Mouse (Mus musculus) urinary bladder, postnatal 25 days (tissue): ENCODE results near the gene Wdhd1.
"Not testable (repeated sequence)": the region's sequence is repeated elsewhere in the genome, so short reads cannot be mapped to it uniquely, and the experiment has no call there.

Experiments
- DNase-seq: peaks from one replicate; pipeline ENCODE4 v3.0.0; 2022; ENCODE audit warnings: low spot score

Wdhd1 gene

DNA sequence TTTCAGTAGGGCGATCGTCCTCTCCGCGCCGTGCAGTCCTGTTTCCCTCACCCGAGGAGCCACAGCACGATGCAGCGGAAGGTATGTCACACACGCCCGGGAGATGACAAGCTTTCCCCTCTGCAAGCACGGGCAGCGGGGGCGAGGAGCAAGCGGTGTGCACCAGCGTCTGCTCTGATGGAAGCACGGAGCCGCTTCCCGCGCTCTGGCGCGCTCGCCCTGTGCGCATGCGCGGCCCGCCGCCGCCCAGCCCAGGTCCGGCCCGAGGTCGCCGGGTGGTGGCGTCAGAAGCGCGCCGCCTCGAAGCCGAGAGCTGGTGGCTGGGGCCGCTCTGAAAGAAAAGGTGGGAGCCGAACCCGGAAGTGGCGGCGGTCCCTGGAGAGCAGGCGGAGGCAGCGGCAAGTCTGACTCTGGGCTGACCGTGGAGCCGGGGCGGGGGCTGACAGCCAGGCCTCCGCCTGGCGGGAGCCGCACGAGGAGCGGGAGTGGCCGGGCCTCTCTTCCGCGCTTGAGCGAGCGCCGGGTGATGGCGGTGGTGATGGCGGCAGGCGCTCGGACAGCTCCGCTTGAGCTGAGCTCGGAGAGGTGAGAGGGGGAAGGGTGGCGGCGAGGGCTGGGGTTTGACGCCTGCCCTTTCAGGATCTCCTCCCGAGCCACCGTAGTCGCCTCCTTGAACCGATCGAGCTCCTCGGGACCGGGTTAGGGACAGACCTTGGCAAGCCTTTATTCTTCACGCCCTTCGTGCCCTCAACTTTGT is at the start of gene Wdhd1, which contains the start of gene Socs4:
Wdhd1 (minus strand) TSS at position 221 of the 757 bp plus-strand sequence.
Socs4 (plus strand) TSS at position 295 of the 757 bp plus-strand sequence.
- DNase-seq = peak; percentile 93

DNA sequence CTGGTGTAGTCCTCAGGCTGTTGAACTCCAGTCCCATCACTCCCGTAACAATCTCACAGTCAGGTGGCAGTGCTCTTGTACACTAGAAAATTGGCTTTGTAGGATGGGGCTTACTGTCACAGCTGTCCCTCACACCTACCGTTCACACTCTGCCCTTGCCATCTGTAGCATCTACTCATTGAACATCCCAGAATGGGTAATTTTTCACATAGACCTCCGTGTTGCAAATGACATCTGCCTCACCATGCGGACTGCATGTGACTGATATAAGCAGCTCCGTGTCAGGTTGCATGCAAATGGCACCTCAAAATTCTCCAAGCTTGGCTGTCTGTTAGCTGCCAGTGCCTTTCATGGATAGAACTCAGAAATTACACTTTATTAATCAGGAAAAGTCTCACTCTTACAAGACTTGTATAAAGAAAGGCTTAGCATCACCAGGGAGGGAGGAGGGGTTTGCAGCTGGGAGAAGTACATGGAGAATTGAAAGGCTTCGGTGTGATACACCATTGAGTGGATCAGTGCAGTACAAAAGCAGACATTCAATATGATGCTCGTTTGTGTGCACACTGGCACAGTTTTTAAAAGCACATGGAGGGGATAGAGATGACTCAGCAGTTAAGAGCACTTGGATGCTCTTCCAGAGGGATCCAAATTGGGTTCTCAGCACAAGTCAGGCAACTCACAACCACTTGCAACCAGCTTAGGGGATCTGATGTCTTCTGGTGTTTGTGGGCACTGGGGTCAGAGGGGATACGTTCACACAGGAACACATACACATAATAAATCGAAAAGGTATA is 49.5 kb upstream of the Wdhd1 start:
- no peak for DNase-seq

DNA sequence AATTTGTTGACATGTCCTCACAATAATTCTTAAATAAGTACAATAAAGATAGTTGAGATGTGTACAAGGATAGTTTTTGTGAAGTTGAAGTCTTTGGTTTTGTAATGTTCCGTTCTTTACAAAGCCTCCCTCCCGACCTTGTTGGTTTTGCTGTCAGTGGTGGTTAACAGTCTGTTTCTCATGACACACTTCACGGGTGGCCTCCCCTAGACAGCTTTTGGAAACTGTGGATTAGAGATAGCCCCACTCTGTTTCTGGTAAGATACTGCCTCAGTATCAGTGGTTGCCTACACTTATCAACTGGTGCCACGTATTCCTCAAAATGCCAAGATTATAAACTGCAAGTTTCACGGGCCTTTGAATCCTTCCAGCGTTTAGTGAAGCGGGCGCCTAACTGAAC is 44.9 kb upstream of the Wdhd1 start:
- not testable (repeated sequence) for DNase-seq

DNA sequence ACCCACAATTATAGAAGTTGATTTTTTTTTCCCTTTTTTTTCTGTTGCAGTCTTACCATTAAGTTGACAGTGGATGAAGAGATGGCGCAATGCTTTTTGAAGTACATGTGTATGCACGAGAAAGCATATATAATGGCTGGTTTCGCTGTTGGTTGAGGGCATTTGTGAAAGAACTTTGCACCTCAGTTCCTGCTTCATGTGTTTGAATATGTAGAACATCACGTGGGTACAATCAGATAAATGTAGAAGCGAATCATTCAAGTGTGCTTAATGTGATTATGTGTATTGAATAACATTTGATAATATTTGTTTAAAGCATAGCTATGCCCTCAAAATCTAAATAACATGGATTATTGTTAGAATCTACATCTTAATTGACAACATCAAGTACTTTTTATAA is 42.7 kb upstream of the Wdhd1 start:
- no peak for DNase-seq

DNA sequence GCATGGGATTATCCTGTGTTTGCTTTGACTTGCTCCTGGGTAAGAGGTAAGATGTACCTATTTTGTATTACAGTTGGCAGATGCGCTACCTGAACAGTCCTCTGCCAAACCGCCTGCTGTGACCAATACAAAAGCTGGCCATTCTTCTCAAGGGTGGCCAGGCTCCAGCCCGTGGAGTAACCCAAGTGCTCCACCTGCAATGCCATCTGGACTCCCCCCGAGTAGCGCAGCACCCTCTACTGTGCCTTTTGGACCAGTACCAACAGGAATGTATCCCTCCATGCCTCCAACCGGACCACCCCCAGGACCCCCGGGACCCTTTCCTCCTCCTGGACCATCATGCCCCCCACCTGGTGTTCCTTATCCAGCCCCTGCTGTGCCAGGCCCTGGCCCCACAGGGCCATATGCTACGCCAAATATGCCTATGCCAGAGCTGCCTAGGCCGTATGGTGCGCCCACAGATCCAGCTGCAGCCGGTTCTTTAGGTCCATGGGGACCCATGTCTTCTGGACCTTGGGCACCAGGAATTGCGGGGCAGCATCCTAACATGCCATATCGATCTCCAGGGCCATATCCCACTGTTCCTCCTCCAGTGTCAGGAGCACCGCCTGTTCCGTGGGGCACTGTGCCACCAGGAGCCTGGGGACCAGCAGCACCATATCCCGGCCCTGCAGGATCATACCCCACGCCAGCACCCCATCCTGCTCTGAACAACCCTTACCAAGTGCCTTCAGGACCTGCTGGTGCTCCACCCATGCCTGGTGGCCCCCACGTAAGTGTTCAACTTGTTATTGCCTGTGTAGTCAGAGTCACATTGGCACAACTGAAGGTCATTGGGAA is 33.9 kb upstream of the Wdhd1 start:
- DNase-seq = no peak

DNA sequence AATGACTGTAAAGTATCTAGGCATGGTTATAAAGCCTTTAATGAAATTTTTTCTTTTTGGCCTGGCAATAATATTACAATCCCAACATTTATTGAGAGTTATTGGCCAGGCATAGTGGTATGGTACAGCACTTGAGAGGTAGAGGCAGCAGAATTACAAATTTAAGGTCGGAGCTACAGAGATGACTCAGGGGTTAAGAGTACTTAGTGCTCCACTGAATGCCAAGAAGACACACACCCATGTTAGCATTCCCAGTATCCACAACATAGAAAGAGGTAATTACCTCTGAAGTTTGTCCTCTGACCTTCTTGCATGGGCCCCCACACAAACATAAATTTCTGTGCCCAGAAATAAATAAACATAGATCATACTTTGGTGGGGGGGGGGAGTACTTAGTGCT is 32.4 kb upstream of the Wdhd1 start:
- no peak for DNase-seq

DNA sequence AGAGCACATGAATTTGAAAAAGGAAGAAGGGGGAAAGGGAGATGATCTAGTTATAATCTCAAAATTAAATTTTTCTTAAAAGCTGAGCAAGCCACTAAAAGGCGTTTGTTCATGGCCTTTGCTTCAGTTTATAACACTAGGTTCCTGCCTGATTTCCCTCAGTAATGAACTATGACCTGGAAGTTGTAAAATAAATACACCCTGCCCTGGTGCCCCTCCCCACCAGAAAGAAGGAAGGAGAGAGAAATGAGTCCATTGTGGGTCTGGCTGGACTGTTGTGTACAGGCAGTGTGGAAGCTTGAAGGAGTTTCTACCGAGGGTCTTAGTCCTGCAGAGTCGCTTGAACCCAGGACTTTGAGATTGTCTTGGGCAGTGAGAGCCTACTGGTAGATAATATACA is 31.0 kb upstream of the Wdhd1 start:
- no peak for DNase-seq

DNA sequence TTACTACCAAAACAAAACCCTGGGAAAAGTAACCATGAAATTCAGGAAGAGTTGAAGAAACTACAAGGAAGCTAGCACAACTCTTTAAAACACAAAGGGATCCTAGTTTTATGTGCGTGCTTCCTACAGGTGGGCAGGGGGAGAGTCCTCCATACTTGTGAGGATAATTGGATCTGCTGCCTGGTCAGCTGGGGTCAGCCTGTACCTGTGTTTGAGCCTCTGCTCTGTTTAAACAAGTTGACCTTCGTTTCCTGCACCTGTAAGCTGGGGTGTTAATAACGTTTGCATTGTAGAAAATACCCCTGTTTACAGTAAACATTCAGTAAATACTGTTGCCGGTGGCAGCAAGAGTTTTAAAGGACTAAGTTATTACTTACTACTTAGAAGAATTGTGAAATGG is 29.3 kb upstream of the Wdhd1 start:
- no peak for DNase-seq

DNA sequence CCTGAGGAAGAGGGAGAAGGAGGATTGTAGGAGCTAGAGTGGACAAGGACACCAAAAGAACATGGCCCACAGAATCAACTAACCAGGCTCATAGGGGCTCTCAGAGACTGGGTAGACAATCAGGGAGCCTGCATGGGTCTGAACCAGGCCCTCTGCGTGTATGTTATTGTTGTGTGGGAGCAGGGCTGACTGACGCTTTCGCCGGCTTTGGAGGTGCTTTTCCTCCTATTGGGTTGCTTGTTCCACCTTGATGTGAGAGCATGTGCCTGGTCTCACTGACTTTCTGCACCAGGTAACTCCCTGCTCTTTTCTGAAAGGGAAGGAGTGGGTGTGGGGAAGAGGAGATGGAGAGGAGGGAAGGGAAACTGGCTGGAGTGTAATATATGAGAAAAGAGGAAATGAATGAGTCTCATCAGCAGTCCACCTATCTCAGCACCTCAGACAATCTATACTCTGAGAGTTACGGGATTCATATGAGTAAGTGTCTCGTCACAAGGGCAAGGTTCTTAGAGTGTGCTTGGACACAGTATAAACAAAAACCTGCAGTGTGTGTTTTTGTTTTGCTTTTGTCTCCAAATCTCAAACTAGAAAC is 28.3 kb upstream of the Wdhd1 start:
- no peak for DNase-seq

DNA sequence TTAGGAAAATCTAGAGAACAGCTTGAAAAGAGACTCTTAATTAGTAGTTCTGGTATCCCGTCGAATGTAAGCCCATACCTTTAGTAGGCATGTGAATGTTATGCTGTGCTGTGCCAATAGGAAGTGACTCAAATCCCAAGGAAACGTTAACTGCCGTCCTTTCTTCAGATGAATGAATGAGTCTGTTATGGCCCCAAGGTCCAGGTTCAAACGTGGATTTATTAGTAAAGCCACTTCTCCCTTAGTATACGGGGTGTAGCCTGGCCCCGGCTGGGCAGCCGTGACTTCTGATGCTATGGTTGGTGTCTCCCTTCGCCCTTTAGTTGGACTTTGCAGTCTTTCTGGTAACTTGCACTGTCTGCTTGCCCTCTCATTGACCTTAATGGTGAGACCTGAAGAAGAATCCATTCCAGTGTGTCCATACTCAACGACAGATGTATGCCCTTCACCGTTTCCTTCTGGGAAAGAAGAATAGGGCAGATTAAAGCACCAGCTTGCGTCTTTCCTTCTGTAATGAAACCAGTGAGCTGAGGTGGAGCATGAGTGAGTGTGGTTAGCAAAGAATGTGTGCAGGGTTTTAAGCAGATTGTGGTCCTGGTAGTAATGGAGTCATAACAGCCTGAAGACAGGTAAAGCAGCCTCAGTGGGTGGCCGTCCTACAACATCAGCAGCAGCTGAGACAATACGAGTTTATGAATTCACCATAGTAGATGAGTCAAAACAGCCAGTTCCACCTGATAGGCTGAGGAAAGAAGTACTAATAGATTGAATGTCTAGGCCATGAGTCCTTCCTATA is 26.4 kb upstream of the Wdhd1 start:
- DNase-seq = no peak

DNA sequence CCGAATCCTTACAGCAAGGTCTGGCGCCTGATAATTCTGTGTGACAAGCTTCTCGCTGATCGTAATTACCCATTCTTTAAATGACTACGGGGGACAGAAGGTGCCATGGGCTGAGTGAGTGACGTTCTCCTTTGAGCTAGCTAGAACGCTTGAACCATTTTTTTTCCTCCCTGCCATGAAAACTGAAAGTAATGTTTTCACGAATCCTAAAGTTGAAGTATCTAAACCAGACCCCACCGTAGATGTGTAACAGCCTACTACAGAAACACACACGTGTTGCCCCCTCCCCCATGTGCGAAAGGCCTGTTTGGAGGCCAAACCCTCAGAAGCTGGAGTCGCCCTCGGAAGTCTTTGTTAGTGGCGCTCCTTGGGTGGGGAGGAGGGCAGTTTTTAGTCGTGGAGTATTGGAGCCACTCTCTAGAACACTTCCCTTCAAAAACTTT is 22.2 kb upstream of the Wdhd1 start:
- DNase-seq = peak; percentile 17

DNA sequence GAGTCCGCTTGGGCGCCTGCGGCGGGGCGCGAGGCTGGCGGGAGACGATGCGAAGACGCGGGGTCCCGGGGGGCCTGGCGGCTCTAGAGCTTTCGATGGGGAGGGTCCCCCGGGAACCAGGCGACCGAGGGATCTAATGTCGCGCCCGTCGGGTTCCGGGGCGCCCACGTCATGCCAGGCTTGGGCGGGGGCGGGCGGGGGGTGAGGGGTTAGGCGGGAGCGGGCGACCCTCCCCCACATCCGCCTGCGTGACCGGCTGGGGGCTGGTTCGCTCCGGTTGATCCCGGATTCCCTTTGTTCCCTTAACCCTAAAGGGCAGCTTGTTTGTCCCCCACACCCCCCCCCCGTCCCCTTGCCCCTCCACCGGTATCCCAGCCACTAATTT is 21.7 kb upstream of the Wdhd1 start:
- no peak for DNase-seq

DNA sequence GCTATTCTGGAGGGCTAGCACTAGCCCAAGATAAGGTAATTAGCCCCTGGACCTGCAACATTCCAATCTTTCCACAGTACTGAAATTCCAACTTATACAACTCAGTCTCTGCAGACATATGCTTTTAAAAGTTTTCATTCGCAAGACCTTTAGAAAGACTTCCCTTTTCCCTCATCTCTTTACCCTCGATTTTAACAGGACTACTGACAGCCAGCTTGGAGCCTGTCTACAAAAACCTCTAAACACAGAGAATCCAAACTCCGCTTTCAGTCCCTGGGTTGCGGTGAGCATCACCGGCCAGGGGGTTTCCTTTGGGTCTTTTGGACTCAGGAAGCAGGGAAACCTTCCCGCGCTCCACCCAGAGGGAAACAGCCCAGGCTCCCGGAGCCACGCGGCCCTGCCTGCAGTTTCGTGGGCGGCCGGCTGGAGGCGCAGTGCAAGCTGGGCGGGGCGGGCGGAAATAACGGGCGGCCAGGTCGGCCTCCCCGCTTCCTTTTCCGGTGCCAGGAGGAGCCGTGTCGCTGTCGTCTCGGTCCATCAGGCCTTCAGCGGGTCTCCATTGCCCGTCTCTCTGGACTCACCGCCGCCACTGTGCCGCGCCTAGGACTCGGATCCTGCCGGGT is 21.2 kb upstream of the Wdhd1 start, which contains the start of gene Mapk1ip1l:
Mapk1ip1l (plus strand) TSS at position 482 of the 623 bp plus-strand sequence.
- DNase-seq = peak; percentile 96

DNA sequence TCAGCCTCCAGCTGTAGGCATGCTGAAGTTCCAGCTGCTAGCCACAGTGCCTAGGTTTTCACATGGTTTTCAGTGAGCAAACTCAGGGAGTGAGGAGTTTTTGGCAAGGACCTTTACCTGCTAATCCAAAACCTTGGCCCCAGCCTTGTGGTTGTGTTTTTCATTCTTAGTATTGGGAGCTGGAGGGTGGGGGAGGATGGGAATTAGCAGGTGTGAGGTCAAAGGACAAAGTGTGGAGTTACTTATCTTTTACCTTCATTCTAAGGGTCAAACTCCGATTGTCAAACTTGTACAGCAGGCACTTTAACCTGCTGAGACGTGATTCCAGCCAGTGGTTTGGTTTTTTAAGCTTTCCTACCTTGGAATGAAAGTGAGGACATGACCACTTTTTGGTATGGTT is 19.6 kb upstream of the Wdhd1 start:
- no peak for DNase-seq

DNA sequence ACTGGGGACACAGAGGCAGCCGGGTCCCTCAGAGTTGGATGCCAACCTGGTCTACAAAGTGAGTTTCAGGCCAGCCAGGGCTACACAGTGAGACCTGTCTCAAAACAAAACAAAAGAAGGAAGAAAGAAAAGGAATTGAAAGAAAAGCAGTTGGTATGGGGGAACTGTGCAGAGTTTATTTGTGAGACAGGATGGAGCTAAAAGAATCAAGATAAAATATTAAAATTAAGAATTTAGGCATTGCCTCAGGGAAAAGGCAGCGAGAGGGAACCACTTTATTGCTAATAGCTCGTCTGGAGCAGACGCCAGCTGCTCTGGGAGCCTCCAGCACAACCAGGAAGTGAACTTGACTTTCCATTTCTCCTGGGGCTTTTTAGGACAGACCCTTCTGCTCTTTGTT is 17.5 kb upstream of the Wdhd1 start:
- no peak for DNase-seq

DNA sequence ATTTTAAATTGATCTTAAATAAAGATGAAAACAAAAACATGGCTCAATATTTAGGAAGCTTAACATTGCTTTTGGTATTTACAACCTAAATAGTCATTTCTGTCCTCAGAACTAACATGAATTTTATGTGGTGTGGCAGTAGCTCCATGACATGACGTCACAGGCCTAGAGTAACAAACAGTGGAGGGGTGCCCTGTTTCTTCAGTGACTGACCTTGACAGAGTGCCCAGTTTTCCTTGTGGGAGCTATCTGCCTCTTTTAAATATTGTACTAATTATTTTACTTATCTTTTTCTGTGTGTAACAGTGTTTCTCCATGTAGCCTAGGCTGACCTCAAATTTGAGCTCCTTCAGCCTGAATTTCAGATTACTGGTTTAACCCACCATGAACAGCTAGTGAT is 15.1 kb upstream of the Wdhd1 start:
- DNase-seq = no peak

DNA sequence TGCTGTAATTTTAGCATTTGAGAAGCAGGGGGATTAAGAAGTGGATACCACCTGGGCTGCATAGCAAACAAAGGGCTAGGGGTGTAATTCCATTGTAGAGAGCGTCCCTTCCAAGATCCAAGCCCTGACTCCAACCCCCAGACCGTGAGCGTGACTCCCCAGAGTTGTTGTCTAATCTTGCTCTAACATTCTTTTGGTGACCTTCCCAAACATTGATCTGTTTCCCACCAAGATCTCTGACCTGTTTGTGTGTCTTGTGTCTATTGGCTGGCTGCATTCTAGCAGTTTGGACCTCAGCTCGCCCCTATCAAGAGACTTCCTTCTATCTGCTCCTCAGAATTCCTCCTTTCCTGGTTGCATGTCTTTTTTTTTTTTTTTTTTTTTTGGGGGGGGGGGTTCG is 10.4 kb upstream of the Wdhd1 start:
- DNase-seq = no peak

DNA sequence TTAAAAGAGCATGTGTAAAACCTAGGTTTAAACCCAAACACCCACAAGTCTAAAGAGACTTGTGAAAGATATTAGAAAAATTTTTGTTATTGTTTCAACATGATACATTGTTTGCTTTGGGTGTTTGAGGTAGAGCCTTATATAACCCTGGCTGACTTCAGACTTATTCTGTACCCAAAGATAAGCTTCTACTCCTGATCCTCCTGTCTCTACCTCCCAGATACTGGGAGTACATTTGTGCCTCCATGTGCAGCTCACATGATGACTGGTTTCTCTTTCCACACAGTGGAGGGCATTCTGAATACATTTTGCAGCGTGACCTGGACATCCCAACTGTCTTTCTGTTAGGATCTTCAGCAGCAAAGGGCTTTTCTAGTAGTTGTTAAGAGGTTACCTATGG is 9.6 kb upstream of the Wdhd1 start:
- DNase-seq = no peak

DNA sequence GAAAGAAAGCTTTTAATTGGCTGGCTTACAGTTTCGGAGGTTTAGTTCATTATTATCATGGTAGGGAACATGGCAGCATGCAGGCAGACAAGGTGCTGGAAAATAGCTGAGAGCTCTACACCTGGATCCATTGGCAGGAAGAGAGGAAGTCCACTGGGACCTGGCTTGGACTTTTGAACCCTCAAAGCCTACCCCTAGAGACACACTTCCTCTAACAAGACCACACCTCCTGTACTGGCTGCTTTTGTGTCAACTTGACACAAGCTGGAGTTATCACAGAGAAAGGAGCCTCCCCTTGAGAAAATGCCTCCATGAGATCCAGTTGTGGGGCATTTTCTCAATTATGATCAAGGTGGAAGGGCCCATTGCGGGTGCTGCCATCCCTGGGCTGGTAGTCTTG is 8.6 kb upstream of the Wdhd1 start:
- no peak for DNase-seq

DNA sequence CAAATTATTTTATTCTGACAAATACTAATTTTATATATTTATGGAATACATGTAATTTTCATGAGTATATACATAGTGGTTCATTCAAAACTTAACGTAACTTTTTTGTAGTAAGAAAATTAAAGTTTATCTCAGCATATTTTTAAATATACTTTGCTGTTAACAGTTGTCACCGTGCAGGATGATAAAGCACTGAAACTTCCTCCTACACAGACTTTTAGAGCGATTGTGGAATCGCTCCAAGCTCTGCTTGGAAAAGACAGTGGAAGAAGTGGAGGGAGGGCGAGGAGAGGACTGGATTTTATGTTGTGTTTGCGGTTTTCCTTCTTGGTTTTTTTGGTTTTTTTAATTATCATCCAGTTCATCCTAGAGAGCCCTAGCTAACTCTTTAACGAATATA is 6.9 kb upstream of the Wdhd1 start:
- no peak for DNase-seq

DNA sequence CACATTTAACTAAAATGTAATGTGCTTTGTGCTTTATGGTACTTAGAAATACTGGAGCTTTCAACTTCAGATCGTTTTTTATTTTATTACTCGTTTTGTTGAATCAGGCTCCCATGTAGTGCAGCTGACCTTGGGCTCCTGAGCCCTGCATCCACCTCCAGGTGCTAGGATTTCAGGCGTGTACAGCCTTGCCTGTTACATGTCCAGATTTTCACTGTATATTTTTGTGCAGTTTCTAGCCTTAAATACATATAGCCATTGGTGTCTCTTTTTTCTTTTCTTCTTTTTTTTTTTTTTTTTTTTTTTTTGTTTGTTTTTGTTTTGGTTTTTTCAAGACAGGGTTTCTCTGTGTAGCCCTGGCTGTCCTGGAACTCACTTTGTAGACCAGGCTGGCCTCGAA is 4.9 kb upstream of the Wdhd1 start:
- DNase-seq = no peak
